Comparison of ENCODE assay signal across 17 mouse cellular contexts in genomic region chr8:75030453-75031024, GRCm38 (mm10). TPM values are rescaled to one million over a fixed set of nuclear protein-coding genes. Genes with fewer than 3 reads are reported as not detected.
A peak's percentile ranks its signal among the peaks of the same experiment; 100 is the strongest.
DNase-seq lines count a peak whose midpoint lies in the region; ATAC-seq and TF ChIP-seq lines count a peak whose summit lies in the region.
"Had no signal": no experiment of that assay in that cellular context is flagged by ENCODE, and none has a peak within 500 bp of the region (broad histone marks: within the 10 kb centered on the region; RNA-seq: fewer than 3 reads in every experiment).

No protein-coding gene starts in this region.

- no peak overlapping the region for H3K27ac ChIP-seq in gastrocnemius, adult 2 months
- H3K27ac ChIP-seq in left cerebral cortex, adult 2 months, result no peak overlapping the region
- H3K27ac ChIP-seq: heart, embryonic 15.5 days; limb, embryonic 12.5 days; liver, embryonic 12.5 days had no signal

- peak; percentile 2; the same call in 1 of the 2 replicates for TF ChIP-seq CTCF in gastrocnemius, adult 2 months (IDR thresholded peaks at IDR 0.05)
- peak; percentile 19 for TF ChIP-seq CTCF in left cerebral cortex, adult 2 months (IDR thresholded peaks at IDR 0.05)

- intact Hi-C loops in gastrocnemius, adult 2 months (cut with DNase I), result loop anchor here (5.0 kb wide), 2 partner anchors 33 to 77 kb away; partner anchors contain the start of gene Mcm5
- intact Hi-C loops in left cerebral cortex, adult 2 months (cut with DNase I), result no loop called here

- H3K4me3 ChIP-seq in gastrocnemius, adult 2 months, result no peak overlapping the region
- no peak overlapping the region for H3K4me3 ChIP-seq in left cerebral cortex, adult 2 months
- H3K4me3 ChIP-seq: heart, embryonic 15.5 days; limb, embryonic 12.5 days; liver, embryonic 12.5 days had no signal

- no peak for DNase-seq in gastrocnemius, adult 2 months
- DNase-seq in gastrocnemius, postnatal 4 days (ENCODE audit: low spot score in 2 of 2), result no peak
- no peak for DNase-seq in left cerebral cortex, adult 2 months (ENCODE audit: extremely low spot score in 1 of 2, low spot score in 2 of 2)
- no peak for DNase-seq in left cerebral cortex, adult 11 months (ENCODE audit: low spot score)
- DNase-seq in ES-CJ7 (ENCODE audit: low read depth, low spot score), result peak; percentile 43
- DNase-seq in gonadal fat pad, adult 2 months (ENCODE audit: low read depth), result peak; percentile 60
- DNase-seq: adrenal gland, postnatal 36 days; cerebellum, adult 18-20 months; cerebellum, postnatal 36 days; kidney, adult 8-10 months; kidney, postnatal 36 days; lung, postnatal 10 days; thymus, postnatal 25 days had no signal

- no peak for ATAC-seq in megakaryocyte-erythroid progenitor cell, adult 5-6 weeks (replicated peaks; ENCODE audit: low FRiP score, low TSS enrichment, poor library complexity, severe bottlenecking)
- ATAC-seq: liver, embryonic 12.5 days had no signal

RNA-seq across cellular contexts. Expression of gene Tom1, which starts 3.0 kb away (rescaled TPM):
- total RNA-seq in gastrocnemius, adult 2 months (2021), result 10 to 100 TPM; 45.9 to 49.7 TPM
- 10 to 100 TPM; 61.9 to 63.4 TPM for total RNA-seq in gastrocnemius, postnatal 4 days (2021)
- total RNA-seq in left cerebral cortex, adult 2 months (2021), result 10 to 100 TPM; 31.4 to 42.2 TPM
- 67.1 and 71.9 TPM in 2 replicates for polyA plus RNA-seq in gonadal fat pad, adult 2 months (2012; rRNA removed)
- 14.1 and 22.2 TPM in 2 replicates for total RNA-seq in megakaryocyte-erythroid progenitor cell, adult 5-6 weeks (2014; fragmentation: Nextera tagmentation)
- total RNA-seq in megakaryocyte-erythroid progenitor cell, adult 5-6 weeks (2017), result 8.5 and 17.3 TPM in 2 replicates

RNA-seq across cellular contexts. Expression of gene Hmgxb4, which starts 37.4 kb away (rescaled TPM):
- 1 to 10 TPM; 8.3 to 9.9 TPM for total RNA-seq in gastrocnemius, adult 2 months (2021)
- total RNA-seq in gastrocnemius, postnatal 4 days (2021), result 10 to 100 TPM; 20.2 to 20.7 TPM
- 10 to 100 TPM; 24.5 to 28.9 TPM for total RNA-seq in left cerebral cortex, adult 2 months (2021)
- 15.9 and 20.0 TPM in 2 replicates for polyA plus RNA-seq in gonadal fat pad, adult 2 months (2012; rRNA removed)
- total RNA-seq in megakaryocyte-erythroid progenitor cell, adult 5-6 weeks (2014; fragmentation: Nextera tagmentation), result 42.9 and 63.2 TPM in 2 replicates
- 36.8 and 65.7 TPM in 2 replicates for total RNA-seq in megakaryocyte-erythroid progenitor cell, adult 5-6 weeks (2017)

Comparison
In these comparisons a context has a peak if more than half of its experiments do, and no peak if none do; other contexts are left out.
1. DNase-seq: peak in ES-CJ7 (single experiment) and gonadal fat pad, adult 2 months (single experiment); none in gastrocnemius, adult 2 months (single experiment), gastrocnemius, postnatal 4 days (0 of 2), left cerebral cortex, adult 2 months (0 of 2) and left cerebral cortex, adult 11 months (single experiment).